Mouse (Mus musculus) embryonic facial prominence, embryonic 10.5 days (tissue): ENCODE measurements around the gene Itsn1. TPM values are rescaled to one million over a fixed set of nuclear protein-coding genes. Genes with fewer than 3 reads are reported as not detected.

Source experiments
- DNase-seq: peaks from one replicate; pipeline ENCODE4 v3.0.0-alpha.2; 2017; ENCODE audit warnings: low spot score
- H3K27ac ChIP-seq: fragments of 300-500 bp; sonication (generic); replicated peaks from 2 replicates; pipeline ENCODE4 v1.5.1; 2016; ENCODE audit warnings: mild to moderate bottlenecking
- H3K27me3 ChIP-seq: fragments of 300-500 bp; sonication (generic); replicated peaks from 2 replicates; pipeline ENCODE4 v1.6.1; 2016; ENCODE audit warnings: low read depth, mild to moderate bottlenecking; ENCODE audit not compliant: poor library complexity, severe bottlenecking
- H3K36me3 ChIP-seq: fragments of 300-500 bp; sonication (generic); replicated peaks from 2 replicates; pipeline ENCODE4 v1.6.1; 2016; ENCODE audit warnings: mild to moderate bottlenecking, moderate library complexity
- H3K4me1 ChIP-seq: fragments of 300-500 bp; sonication (generic); 2 replicates; pipeline ENCODE4 v1.6.1; 2016
- H3K4me3 ChIP-seq: fragments of 300-500 bp; sonication (generic); 2 replicates; pipeline ENCODE4 v1.5.1; 2016; ENCODE audit warnings: mild to moderate bottlenecking, moderate library complexity
- H3K9me3 ChIP-seq: fragments of 300-500 bp; sonication (generic); 2 replicates; pipeline ENCODE4 v1.6.1; 2016; ENCODE audit warnings: mild to moderate bottlenecking
- WGBS: fragments of 180-500 bp; shearing (Covaris S2); methylation state at CpG from one replicate; pipeline ENCODE4 v1.1.7; 2016; 5-methylcytosine and 5-hydroxymethylcytosine counted together
- polyA plus RNA-seq: library from polyadenylated mRNA; unstranded; fragments of >200 nt; fragmentation: Nextera tagmentation; extraction: Ambion mirVana; gene quantifications from 2 replicates; pipeline ENCODE4 v1.2.1, GENCODE M21; 2016

Gene Itsn1
- polyA plus RNA-seq, 1 experiment from 2014 or later, result 40.1 TPM

- no peak for DNase-seq
- no peaks in the 10 kb centered on the region for H3K9me3 ChIP-seq
- 0 out of 2 replicates have a peak overlapping the region, but pooled peaks have one; percentile 7 for H3K27ac ChIP-seq
- H3K27me3 ChIP-seq, result no peaks in the 10 kb centered on the region
- WGBS, result 96% methylated on average over 4 of the region's 4 CpGs
- peaks cover 18% of the 10 kb centered on the region for H3K36me3 ChIP-seq
- peaks cover 11% of the 10 kb centered on the region for H3K4me1 ChIP-seq
- H3K4me3 ChIP-seq, result no peak overlapping the region
These were observed 147.4 kb downstream of the Itsn1 start for GRCm38 (mm10) chr16:91876457-91876856.

DNA sequence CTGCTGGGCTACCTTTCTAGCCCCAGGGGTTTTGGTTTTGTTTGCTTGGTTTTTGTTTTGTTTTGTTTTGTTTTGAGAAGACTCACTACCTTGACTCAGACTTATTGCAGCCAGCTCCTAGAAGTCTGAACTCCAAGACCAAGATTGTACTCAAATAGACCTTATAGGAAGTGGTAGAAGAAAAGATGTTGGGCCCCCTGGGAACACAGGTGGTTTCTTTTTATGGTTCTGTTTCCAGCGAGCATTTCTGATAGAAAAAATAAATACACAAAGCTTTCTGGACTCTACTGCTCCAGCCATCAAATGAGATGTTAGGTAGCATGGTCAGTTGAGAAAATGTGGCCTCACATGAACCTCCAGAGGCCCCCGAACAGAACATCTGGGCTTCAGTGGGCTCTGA, 150.0 kb downstream of the Itsn1 start:
- Histone ChIP-seq H3K9me3 (no peaks in the 10 kb centered on the region), H3K27ac (no peak overlapping the region), H3K27me3 (no peaks in the 10 kb centered on the region), H3K4me3 (no peak overlapping the region), H3K36me3 (peaks cover 4% of the 10 kb centered on the region; the same call in 1 of the 2 replicates), H3K4me1 (peaks cover 32% of the 10 kb centered on the region)
- WGBS, result 78% methylated on average over 2 of the region's 2 CpGs
- no peak for DNase-seq

DNA sequence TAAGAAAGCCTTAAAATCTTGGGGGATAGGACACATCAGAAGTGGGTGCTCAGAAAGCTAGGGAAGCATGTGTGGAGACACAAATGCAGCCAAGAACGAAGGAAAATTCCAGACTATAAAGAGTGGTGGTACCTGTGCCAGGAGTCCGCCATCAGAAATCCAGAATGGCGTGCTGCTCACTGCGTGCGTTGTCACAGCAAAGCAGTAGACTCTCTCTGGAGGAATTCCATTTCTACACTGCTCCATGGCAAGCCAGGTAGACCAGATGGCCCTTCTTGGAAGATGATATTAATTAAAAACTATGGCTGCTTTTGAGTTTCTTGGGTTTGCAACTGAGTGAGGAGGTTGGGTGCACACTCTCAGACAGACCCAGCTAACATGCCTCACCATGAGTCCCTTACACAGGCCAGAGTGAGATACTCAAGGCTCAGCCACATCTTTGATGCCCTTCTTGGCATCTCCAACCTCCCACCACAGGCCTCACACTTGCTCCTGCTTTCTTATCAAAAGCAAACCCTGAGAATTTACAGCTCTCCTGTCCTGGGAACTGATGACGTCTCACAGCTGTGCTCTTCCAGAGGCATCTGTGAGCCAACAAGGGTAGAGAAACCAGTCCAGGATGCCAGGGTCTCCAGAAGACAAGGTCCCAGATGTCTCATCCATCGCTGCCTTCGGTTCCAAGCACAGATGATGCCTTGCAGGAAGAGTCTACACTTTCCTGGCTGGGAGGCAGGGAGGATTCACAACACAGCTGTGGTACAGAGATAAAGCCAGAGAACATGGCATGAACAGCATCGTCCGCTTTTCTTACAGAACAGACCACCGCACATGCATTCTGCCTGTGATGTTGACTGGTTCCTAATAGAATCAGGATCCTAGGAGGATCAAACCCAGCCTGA, 152.0 kb downstream of the Itsn1 start:
- Histone ChIP-seq H3K4me3 (no peak overlapping the region), H3K4me1 (peaks cover 31% of the 10 kb centered on the region), H3K27ac (no peak overlapping the region), H3K27me3 (no peaks in the 10 kb centered on the region), H3K36me3 (peaks cover 4% of the 10 kb centered on the region; the same call in 1 of the 2 replicates), H3K9me3 (no peaks in the 10 kb centered on the region)
- 94% methylated on average over 11 of the region's 11 CpGs for WGBS
- DNase-seq, result no peak

GRCm38 (mm10) chr16:91882168-91882859, 153.2 kb downstream of the Itsn1 start:
- Histone ChIP-seq H3K27ac (peak overlapping the region; percentile 37; the same call in 1 of the 2 replicates), H3K4me1 (peaks cover 37% of the 10 kb centered on the region), H3K36me3 (peaks cover 4% of the 10 kb centered on the region; the same call in 1 of the 2 replicates), H3K4me3 (no peak overlapping the region), H3K27me3 (no peaks in the 10 kb centered on the region), H3K9me3 (no peaks in the 10 kb centered on the region)
- WGBS, result 67% methylated on average over 9 of the region's 9 CpGs
- no peak for DNase-seq

DNA sequence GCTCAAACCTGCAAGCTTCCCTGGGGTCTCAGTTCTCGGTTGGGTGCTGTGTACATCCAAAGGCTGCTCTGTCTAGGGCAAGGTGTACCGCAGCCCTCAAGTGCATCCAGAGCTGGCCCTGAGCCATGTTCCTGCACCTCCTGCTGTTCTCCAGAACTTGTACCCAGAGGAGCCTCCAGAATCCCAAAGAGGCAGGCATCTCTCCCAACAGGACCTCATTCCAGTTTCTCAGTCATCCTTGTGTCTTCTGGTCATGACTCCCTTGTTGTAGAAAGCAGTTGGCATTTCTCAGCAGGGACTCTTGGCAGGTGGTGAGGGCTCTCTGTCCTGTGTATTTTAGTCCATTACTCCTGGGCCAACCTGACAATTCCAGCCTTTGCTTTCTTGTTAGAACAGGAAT, 154.6 kb downstream of the Itsn1 start:
- Histone ChIP-seq H3K4me3 (no peak overlapping the region), H3K9me3 (no peaks in the 10 kb centered on the region), H3K27ac (no peak overlapping the region; the same call in 1 of the 2 replicates), H3K4me1 (peaks cover 39% of the 10 kb centered on the region), H3K27me3 (no peaks in the 10 kb centered on the region), H3K36me3 (peaks cover 4% of the 10 kb centered on the region; the same call in 1 of the 2 replicates)
- no peak for DNase-seq
- WGBS, result 96% methylated on average over 2 of the region's 2 CpGs

DNA sequence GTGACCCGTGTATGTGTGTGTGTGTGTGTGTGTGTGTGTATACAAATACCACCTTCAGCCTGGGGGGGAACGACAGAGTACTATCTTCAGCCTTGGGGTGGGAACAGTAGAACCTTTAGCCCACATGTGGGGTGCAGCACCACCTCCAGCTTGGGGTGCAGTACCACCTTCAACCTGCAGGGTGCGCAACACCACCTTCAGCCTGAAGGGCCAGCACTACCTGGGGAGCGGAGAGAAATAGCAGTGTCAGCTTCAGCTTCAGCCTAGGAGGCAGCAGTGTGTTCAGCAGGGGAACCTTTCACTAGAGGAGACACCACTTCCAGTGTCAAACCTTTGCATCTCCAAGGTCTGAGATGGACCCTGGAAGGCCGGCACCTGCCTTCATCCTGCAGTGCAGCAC, 155.1 kb downstream of the Itsn1 start:
- Histone ChIP-seq H3K27ac (no peak overlapping the region), H3K9me3 (no peaks in the 10 kb centered on the region), H3K4me1 (peaks cover 39% of the 10 kb centered on the region), H3K27me3 (no peaks in the 10 kb centered on the region), H3K36me3 (peaks cover 4% of the 10 kb centered on the region; the same call in 1 of the 2 replicates), H3K4me3 (no peak overlapping the region)
- peak; percentile 41 for DNase-seq
- 56% methylated on average over 5 of the region's 5 CpGs for WGBS

DNA sequence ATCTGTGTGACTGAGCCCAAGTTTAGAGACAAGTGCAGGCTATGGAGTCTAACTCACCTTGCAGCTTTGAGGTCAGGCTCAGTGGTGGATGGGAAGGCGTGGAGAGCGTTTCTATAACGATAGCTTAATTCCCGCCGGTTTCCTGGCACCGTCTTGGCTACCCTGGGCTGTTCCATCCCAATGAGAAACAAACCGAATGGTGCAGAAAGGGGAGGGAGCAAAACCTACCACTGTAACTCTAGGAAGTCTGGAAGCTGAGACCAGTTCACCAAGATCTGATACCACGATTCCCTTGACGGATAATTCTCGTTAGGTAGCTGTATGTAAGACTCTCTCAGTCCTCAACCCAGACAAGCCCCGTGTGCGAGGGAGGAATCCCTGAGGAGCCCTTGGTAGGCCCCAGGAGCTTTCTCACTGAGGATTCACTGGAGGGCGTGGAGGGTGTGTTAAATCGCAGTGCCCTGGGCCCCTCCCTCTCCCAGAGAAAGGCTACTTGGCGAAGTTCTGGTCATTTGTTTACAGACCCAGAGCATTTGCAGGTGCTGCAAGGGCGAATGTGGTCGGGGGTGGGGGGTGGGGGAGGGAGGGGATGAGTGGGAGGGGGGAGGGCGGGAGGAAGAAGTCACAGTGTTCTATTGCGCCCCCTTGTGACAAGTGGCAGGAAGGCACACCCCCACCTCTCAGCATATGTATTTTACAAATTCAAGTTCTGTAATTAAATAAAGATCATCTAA, 156.5 kb downstream of the Itsn1 start:
- peak; percentile 49 for DNase-seq
- H3K27ac ChIP-seq, result peak overlapping the region; percentile 72
- H3K36me3 ChIP-seq, result peaks cover 4% of the 10 kb centered on the region; the same call in 1 of the 2 replicates
- no peaks in the 10 kb centered on the region for H3K9me3 ChIP-seq
- H3K4me1 ChIP-seq, result peaks cover 43% of the 10 kb centered on the region
- 9% methylated on average over 19 of the region's 19 CpGs for WGBS
- no peaks in the 10 kb centered on the region for H3K27me3 ChIP-seq
- peak overlapping the region; percentile 41 for H3K4me3 ChIP-seq

DNA sequence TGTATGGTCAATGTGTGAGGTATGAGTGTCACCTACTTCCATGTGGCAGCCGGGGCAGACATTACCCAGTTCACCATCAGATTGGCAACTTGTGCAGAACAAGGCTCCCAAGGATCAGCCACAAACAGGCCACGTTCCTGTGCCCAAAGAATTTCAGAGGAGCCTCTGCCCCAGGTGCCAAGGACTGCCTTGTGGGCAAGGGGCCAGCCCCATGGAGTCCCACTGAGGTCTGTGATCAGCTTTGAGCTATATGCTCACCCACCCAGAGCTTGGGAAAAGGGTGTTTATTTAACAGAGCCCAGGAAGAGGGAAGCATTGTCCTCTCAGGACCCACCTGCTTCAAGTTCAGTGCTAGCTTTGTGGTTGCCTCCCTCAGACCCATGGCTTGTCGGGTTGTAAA, 159.3 kb downstream of the Itsn1 start:
- no peak for DNase-seq
- Histone ChIP-seq H3K36me3 (no peaks in the 10 kb centered on the region), H3K9me3 (no peaks in the 10 kb centered on the region), H3K4me1 (peaks cover 25% of the 10 kb centered on the region), H3K27me3 (no peaks in the 10 kb centered on the region), H3K4me3 (no peak overlapping the region), H3K27ac (no peak overlapping the region)
- WGBS, result 90% methylated on average over 3 of the region's 3 CpGs

DNA sequence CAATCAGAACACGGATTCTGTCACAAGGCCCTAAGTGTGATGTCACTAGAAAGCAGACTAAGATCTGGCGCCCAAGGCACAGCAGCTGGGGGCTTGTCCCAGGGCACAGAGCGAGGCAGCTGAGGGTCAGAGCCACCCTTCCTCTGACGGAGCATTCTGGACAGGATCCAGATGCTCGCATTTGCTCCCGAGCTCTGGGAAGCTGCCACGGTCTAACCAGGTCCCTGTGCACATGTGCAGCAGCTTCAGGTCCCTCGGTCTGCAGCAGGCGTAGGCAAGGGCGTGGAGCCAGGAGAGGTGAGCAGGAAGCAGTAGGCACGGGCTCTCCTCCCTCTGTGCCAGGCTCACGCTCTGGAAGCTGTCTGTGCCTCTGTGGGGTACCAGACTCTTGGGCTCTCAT, 160.8 kb downstream of the Itsn1 start:
- H3K4me1 ChIP-seq, result peaks cover 22% of the 10 kb centered on the region
- no peak for DNase-seq
- H3K4me3 ChIP-seq, result no peak overlapping the region
- 0 out of 2 replicates have a peak overlapping the region, but pooled peaks have one; percentile 21 for H3K27ac ChIP-seq
- H3K9me3 ChIP-seq, result no peaks in the 10 kb centered on the region
- 78% methylated on average over 12 of the region's 12 CpGs for WGBS
- no peaks in the 10 kb centered on the region for H3K36me3 ChIP-seq
- H3K27me3 ChIP-seq, result no peaks in the 10 kb centered on the region

- DNase-seq, result no peak
- WGBS, result 89% methylated on average over 11 of the region's 11 CpGs
- Histone ChIP-seq H3K27ac (no peak overlapping the region), H3K4me3 (no peak overlapping the region), H3K9me3 (no peaks in the 10 kb centered on the region), H3K36me3 (no peaks in the 10 kb centered on the region), H3K27me3 (no peaks in the 10 kb centered on the region), H3K4me1 (peaks cover 12% of the 10 kb centered on the region)
These were observed 162.1 kb downstream of the Itsn1 start for GRCm38 (mm10) chr16:91891218-91891617.

DNA sequence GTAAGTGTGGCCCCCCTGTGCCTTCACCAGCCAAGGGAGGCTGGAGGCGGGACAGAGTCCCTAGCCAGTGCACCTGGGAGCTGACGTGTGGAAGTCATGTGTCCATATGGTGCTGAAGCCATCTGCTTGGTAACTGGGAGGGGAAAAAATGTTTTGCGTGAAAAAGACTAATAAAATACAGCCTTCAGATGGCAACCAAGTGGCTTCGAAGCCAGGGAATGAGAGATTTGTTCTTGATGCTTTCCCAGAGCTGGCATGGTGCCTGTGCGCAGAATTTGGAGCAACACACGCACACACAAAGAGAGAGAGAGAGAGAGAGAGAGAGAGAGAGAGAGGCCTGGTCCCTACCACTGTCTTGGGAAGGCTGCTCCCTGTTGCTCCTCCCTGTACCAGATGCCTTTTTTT, 167.3 kb downstream of the Itsn1 start:
- no peak overlapping the region for H3K4me3 ChIP-seq
- 74% methylated on average over 6 of the region's 6 CpGs for WGBS
- peaks cover 12% of the 10 kb centered on the region for H3K4me1 ChIP-seq
- no peaks in the 10 kb centered on the region for H3K9me3 ChIP-seq
- no peak overlapping the region for H3K27ac ChIP-seq
- no peaks in the 10 kb centered on the region for H3K27me3 ChIP-seq
- DNase-seq, result no peak
- no peaks in the 10 kb centered on the region for H3K36me3 ChIP-seq
